Mouse (Mus musculus): ENCODE measurements around the gene Cfd. TPM values are rescaled to one million over a fixed set of nuclear protein-coding genes. Genes with fewer than 3 reads are reported as not detected.

The Cfd gene
- polyA plus RNA-seq, 1 experiment from 2014 or later: not detected

- Histone ChIP-seq H3K4me3 (ENCODE audit: low read length) (peak overlapping the region; percentile 71), H3K4me1 (ENCODE audit: control insufficient read depth, insufficient read depth, low read depth, low read length) (peaks cover 36% of the 10 kb centered on the region), H3K9me3 (ENCODE audit: control insufficient read depth, low read length) (no peaks in the 10 kb centered on the region), H3K27me3 (replicated peaks; ENCODE audit: control insufficient read depth, insufficient read depth, low read length) (peaks cover 10% of the 10 kb centered on the region), H3K27ac (ENCODE audit: low read depth, low read length) (peak overlapping the region; percentile 84), H3K9ac (ENCODE audit: low read depth, low read length) (peak overlapping the region; percentile 80), H3K4me2 (ENCODE audit: low read length) (peak overlapping the region; percentile 98), H3K36me3 (ENCODE audit: control insufficient read depth, insufficient read depth, low read length) (0 out of 2 replicates have a peak, but pooled peaks cover 4% of the 10 kb centered on the region)
- WGBS: under 1% methylated on average over 54 of the region's 54 CpGs
- peak; percentile 15 for ATAC-seq
Observed at GRCm38 (mm10) chr10:79927324-79928029, 36.8 kb downstream of the Cfd start.

GRCm38 (mm10) chr10:79928030-79928694, 37.5 kb downstream of the Cfd start:
- H3K9me3 ChIP-seq (ENCODE audit: control insufficient read depth, low read length): no peaks in the 10 kb centered on the region
- H3K4me1 ChIP-seq (ENCODE audit: control insufficient read depth, insufficient read depth, low read depth, low read length): peaks cover 42% of the 10 kb centered on the region
- ATAC-seq: no peak

GRCm38 (mm10) chr10:79928907-79929701, 38.5 kb downstream of the Cfd start:
- Histone ChIP-seq H3K9me3 (ENCODE audit: control insufficient read depth, low read length) (no peaks in the 10 kb centered on the region), H3K4me1 (ENCODE audit: control insufficient read depth, insufficient read depth, low read depth, low read length) (peaks cover 51% of the 10 kb centered on the region), H3K4me2 (ENCODE audit: low read length) (peak overlapping the region; percentile 98), H3K27me3 (replicated peaks; ENCODE audit: control insufficient read depth, insufficient read depth, low read length) (no peaks in the 10 kb centered on the region), H3K36me3 (ENCODE audit: control insufficient read depth, insufficient read depth, low read length) (0 out of 2 replicates have a peak, but pooled peaks cover 4% of the 10 kb centered on the region), H3K9ac (ENCODE audit: low read depth, low read length) (peak overlapping the region; percentile 62), H3K4me3 (ENCODE audit: low read length) (peak overlapping the region; percentile 71), H3K27ac (ENCODE audit: low read depth, low read length) (peak overlapping the region; percentile 84)
- WGBS: 26% methylated on average over 9 of the region's 9 CpGs
- no peak for ATAC-seq

More at GRCm38 (mm10) chr10:79928030-79928694, 37.5 kb downstream of the Cfd start:
- Histone ChIP-seq H3K4me2 (ENCODE audit: low read length) (peak overlapping the region; percentile 98), H3K27ac (ENCODE audit: low read depth, low read length) (peak overlapping the region; percentile 84), H3K4me3 (ENCODE audit: low read length) (peak overlapping the region; percentile 71), H3K27me3 (replicated peaks; ENCODE audit: control insufficient read depth, insufficient read depth, low read length) (peaks cover 3% of the 10 kb centered on the region), H3K9ac (ENCODE audit: low read depth, low read length) (peak overlapping the region; percentile 80), H3K36me3 (ENCODE audit: control insufficient read depth, insufficient read depth, low read length) (0 out of 2 replicates have a peak, but pooled peaks cover 4% of the 10 kb centered on the region)
- 2% methylated on average over 25 of the region's 29 CpGs for WGBS

GRCm38 (mm10) chr10:79929967-79930825, 39.5 kb downstream of the Cfd start:
- no peak overlapping the region for H3K9ac ChIP-seq (ENCODE audit: low read depth, low read length)
- 70% methylated on average over 18 of the region's 18 CpGs for WGBS
- 0 out of 2 replicates have a peak, but pooled peaks cover 4% of the 10 kb centered on the region for H3K36me3 ChIP-seq (ENCODE audit: control insufficient read depth, insufficient read depth, low read length)
- no peaks in the 10 kb centered on the region for H3K27me3 ChIP-seq (replicated peaks; ENCODE audit: control insufficient read depth, insufficient read depth, low read length)
- peaks cover 54% of the 10 kb centered on the region for H3K4me1 ChIP-seq (ENCODE audit: control insufficient read depth, insufficient read depth, low read depth, low read length)
- ATAC-seq: no peak
- H3K4me3 ChIP-seq (ENCODE audit: low read length): no peak overlapping the region
- no peak overlapping the region for H3K27ac ChIP-seq (ENCODE audit: low read depth, low read length)
- no peak overlapping the region for H3K4me2 ChIP-seq (ENCODE audit: low read length)
- no peaks in the 10 kb centered on the region for H3K9me3 ChIP-seq (ENCODE audit: control insufficient read depth, low read length)

GRCm38 (mm10) chr10:79930826-79931186, 40.2 kb downstream of the Cfd start:
- 51% methylated on average over 16 of the region's 16 CpGs for WGBS
- H3K27me3 ChIP-seq (replicated peaks; ENCODE audit: control insufficient read depth, insufficient read depth, low read length): no peaks in the 10 kb centered on the region
- H3K9ac ChIP-seq (ENCODE audit: low read depth, low read length): no peak overlapping the region
- peaks cover 54% of the 10 kb centered on the region for H3K4me1 ChIP-seq (ENCODE audit: control insufficient read depth, insufficient read depth, low read depth, low read length)
- no peak for ATAC-seq
- H3K9me3 ChIP-seq (ENCODE audit: control insufficient read depth, low read length): no peaks in the 10 kb centered on the region
- H3K36me3 ChIP-seq (ENCODE audit: control insufficient read depth, insufficient read depth, low read length): 0 out of 2 replicates have a peak, but pooled peaks cover 4% of the 10 kb centered on the region
- H3K4me3 ChIP-seq (ENCODE audit: low read length): no peak overlapping the region
- no peak overlapping the region for H3K4me2 ChIP-seq (ENCODE audit: low read length)
- no peak overlapping the region for H3K27ac ChIP-seq (ENCODE audit: low read depth, low read length)

GRCm38 (mm10) chr10:79931797-79932196, 41.1 kb downstream of the Cfd start:
- WGBS: 84% methylated on average over 9 of the region's 9 CpGs

GRCm38 (mm10) chr10:79932736-79933135, 42.1 kb downstream of the Cfd start:
- WGBS: 21% methylated on average over 8 of the region's 8 CpGs
- H3K4me1 ChIP-seq (ENCODE audit: control insufficient read depth, insufficient read depth, low read depth, low read length): peaks cover 59% of the 10 kb centered on the region
- 0 out of 2 replicates have a peak, but pooled peaks cover 4% of the 10 kb centered on the region for H3K36me3 ChIP-seq (ENCODE audit: control insufficient read depth, insufficient read depth, low read length)
- H3K27me3 ChIP-seq (replicated peaks; ENCODE audit: control insufficient read depth, insufficient read depth, low read length): no peaks in the 10 kb centered on the region
- no peak for ATAC-seq
- H3K9me3 ChIP-seq (ENCODE audit: control insufficient read depth, low read length): no peaks in the 10 kb centered on the region
- H3K27ac ChIP-seq (ENCODE audit: low read depth, low read length): peak overlapping the region; percentile 41; the same call in 1 of the 2 replicates
- no peak overlapping the region for H3K9ac ChIP-seq (ENCODE audit: low read depth, low read length)
- no peak overlapping the region for H3K4me2 ChIP-seq (ENCODE audit: low read length)
- H3K4me3 ChIP-seq (ENCODE audit: low read length): no peak overlapping the region

More at GRCm38 (mm10) chr10:79931797-79932196, 41.1 kb downstream of the Cfd start:
- H3K9ac ChIP-seq (ENCODE audit: low read depth, low read length): no peak overlapping the region
- no peaks in the 10 kb centered on the region for H3K27me3 ChIP-seq (replicated peaks; ENCODE audit: control insufficient read depth, insufficient read depth, low read length)
- 0 out of 2 replicates have a peak, but pooled peaks cover 4% of the 10 kb centered on the region for H3K36me3 ChIP-seq (ENCODE audit: control insufficient read depth, insufficient read depth, low read length)
- no peaks in the 10 kb centered on the region for H3K9me3 ChIP-seq (ENCODE audit: control insufficient read depth, low read length)
- no peak overlapping the region for H3K4me2 ChIP-seq (ENCODE audit: low read length)
- no peak for ATAC-seq
- H3K4me3 ChIP-seq (ENCODE audit: low read length): no peak overlapping the region
- no peak overlapping the region for H3K27ac ChIP-seq (ENCODE audit: low read depth, low read length)
- H3K4me1 ChIP-seq (ENCODE audit: control insufficient read depth, insufficient read depth, low read depth, low read length): peaks cover 52% of the 10 kb centered on the region

- no peaks in the 10 kb centered on the region for H3K9me3 ChIP-seq (ENCODE audit: control insufficient read depth, low read length)
- peak overlapping the region; percentile 64; the same call in 1 of the 2 replicates for H3K27ac ChIP-seq (ENCODE audit: low read depth, low read length)
- peaks cover 58% of the 10 kb centered on the region for H3K4me1 ChIP-seq (ENCODE audit: control insufficient read depth, insufficient read depth, low read depth, low read length)
- H3K36me3 ChIP-seq (ENCODE audit: control insufficient read depth, insufficient read depth, low read length): 0 out of 2 replicates have a peak, but pooled peaks cover 4% of the 10 kb centered on the region
- no peak overlapping the region for H3K4me2 ChIP-seq (ENCODE audit: low read length)
- peak overlapping the region; percentile 26; the same call in 1 of the 2 replicates for H3K9ac ChIP-seq (ENCODE audit: low read depth, low read length)
- H3K27me3 ChIP-seq (replicated peaks; ENCODE audit: control insufficient read depth, insufficient read depth, low read length): no peaks in the 10 kb centered on the region
- no peak overlapping the region for H3K4me3 ChIP-seq (ENCODE audit: low read length)
- ATAC-seq: no peak
- 52% methylated on average over 8 of the region's 9 CpGs for WGBS
Observed at GRCm38 (mm10) chr10:79933145-79933679, 42.6 kb downstream of the Cfd start.
